Mouse (Mus musculus) liver, embryonic 16.5 days (tissue): ENCODE results near the gene Ces2b. TPM values are rescaled to one million over a fixed set of nuclear protein-coding genes. Genes with fewer than 3 reads are reported as not detected.
A peak's percentile ranks its signal among the peaks of the same experiment; 100 is the strongest.
"Not testable (repeated sequence)": the region's sequence is repeated elsewhere in the genome, so short reads cannot be mapped to it uniquely, and the experiment has no call there.

Experiments
- ATAC-seq: fragments of 200-750 bp; cut with Nextera tagmentation; 2 replicates; pipeline ENCODE4 v1.8.0; 2017; ENCODE audit warnings: low read depth, mild to moderate bottlenecking, moderate number of reproducible peaks, moderate library complexity
- H3K27ac ChIP-seq: fragments of 300-500 bp; sonication (generic); 2 replicates; pipeline ENCODE4 v1.5.1; 2014; ENCODE audit warnings: mild to moderate bottlenecking, low read length
- H3K27me3 ChIP-seq: fragments of 300-500 bp; sonication (generic); 2 replicates; pipeline ENCODE4 v1.6.1; 2014; ENCODE audit warnings: low read depth, low read length, mixed read lengths; ENCODE audit not compliant: control insufficient read depth, insufficient read depth
- H3K36me3 ChIP-seq: fragments of 300-500 bp; sonication (generic); 2 replicates; pipeline ENCODE4 v1.6.1; 2014; ENCODE audit warnings: mild to moderate bottlenecking; ENCODE audit not compliant: control insufficient read depth, insufficient read depth
- H3K4me1 ChIP-seq: fragments of 300-500 bp; sonication (generic); 2 replicates; pipeline ENCODE4 v1.6.1; 2014; ENCODE audit warnings: low read depth, low read length, mixed read lengths; ENCODE audit not compliant: control insufficient read depth
- H3K4me2 ChIP-seq: fragments of 300-500 bp; sonication (generic); 2 replicates; pipeline ENCODE4 v1.6.1; 2014; ENCODE audit warnings: low read depth, low read length, mixed read lengths
- H3K4me3 ChIP-seq: fragments of 300-500 bp; sonication (generic); 2 replicates; pipeline ENCODE4 v1.5.1; 2014; ENCODE audit warnings: low read depth, mild to moderate bottlenecking, low read length
- H3K9ac ChIP-seq: fragments of 300-500 bp; sonication (generic); 2 replicates; pipeline ENCODE4 v1.6.1; 2014; ENCODE audit warnings: low read depth, low read length
- H3K9me3 ChIP-seq: fragments of 300-500 bp; sonication (generic); replicated peaks from 2 replicates; pipeline ENCODE4 v1.6.1; 2016; ENCODE audit warnings: low read length; ENCODE audit not compliant: control insufficient read depth
- WGBS: fragments of 180-500 bp; shearing (Covaris S2); extraction: QIAGEN DNeasy Blood & Tissue Kit; methylation state at CpG from one replicate; pipeline ENCODE4 v1.1.7; 2014; ENCODE audit not compliant: insufficient replicate concordance; 5-methylcytosine and 5-hydroxymethylcytosine counted together
- polyA plus RNA-seq: library from polyadenylated mRNA; unstranded; fragments of >200 nt; fragmentation: Nextera tagmentation; extraction: Ambion mirVana; gene quantifications from 2 replicates; pipeline ENCODE4 v1.2.1, GENCODE M21; 2015

Ces2b gene
- polyA plus RNA-seq, 1 experiment from 2014 or later: 0.48 TPM

GRCm38 (mm10) chr8:104828221-104828620 lies 3.2 kb upstream of the Ces2b start:
- 39% methylated on average over 3 of the region's 3 CpGs for WGBS
- no peaks in the 10 kb centered on the region for H3K4me1 ChIP-seq
- no peak for ATAC-seq
- H3K27me3 ChIP-seq: no peaks in the 10 kb centered on the region
- no peaks in the 10 kb centered on the region for H3K9me3 ChIP-seq
- H3K4me3 ChIP-seq: no peak overlapping the region
- no peak overlapping the region for H3K27ac ChIP-seq
- no peak overlapping the region for H3K4me2 ChIP-seq
- H3K9ac ChIP-seq: no peak overlapping the region
- H3K36me3 ChIP-seq: no peaks in the 10 kb centered on the region

DNA sequence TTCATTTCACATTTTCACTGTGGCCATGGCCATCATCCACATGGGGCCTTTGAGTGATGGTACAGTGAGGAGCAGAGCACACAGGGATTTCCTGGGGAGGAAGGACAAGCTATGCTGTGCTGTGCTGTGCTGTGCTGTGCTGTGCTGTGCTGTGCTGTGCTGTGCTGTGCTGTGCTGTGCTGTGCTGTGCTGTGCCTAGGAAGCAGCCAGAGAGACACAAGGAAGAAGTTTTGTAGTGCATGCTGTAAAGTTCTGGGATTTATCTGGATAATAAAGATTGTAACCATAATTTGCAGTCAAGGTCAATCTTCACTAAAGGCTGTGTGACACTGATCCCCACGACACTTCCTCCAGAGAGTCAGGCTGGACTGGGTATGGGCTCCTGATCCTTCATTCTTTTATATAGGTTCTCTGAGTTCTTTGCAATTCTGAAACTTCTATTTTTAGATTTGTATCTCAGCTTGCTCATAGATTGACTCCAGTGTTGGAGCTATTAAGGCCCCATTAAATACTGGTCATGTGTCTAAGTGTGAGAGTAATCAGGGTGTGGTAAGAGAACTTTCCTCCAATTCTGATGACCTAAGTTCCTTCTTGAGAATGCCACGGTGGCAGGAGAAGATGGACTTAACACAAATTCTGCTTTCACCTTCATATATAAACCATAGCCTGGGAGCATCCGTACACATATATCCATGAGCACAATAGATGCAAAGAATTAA lies 10.1 kb downstream of the Ces2b start:
- Histone ChIP-seq H3K36me3 (no peaks in the 10 kb centered on the region), H3K9me3 (no peaks in the 10 kb centered on the region), H3K4me1 (no peaks in the 10 kb centered on the region), H3K9ac (no peak overlapping the region), H3K4me2 (no peak overlapping the region), H3K27ac (no peak overlapping the region), H3K4me3 (no peak overlapping the region), H3K27me3 (no peaks in the 10 kb centered on the region)
- 57% methylated on average over 3 of the region's 3 CpGs for WGBS
- no peak for ATAC-seq

GRCm38 (mm10) chr8:104846831-104847230 lies 15.5 kb downstream of the Ces2b start, which contains the start of gene Ces2c:
Ces2c (plus strand) TSS chr8:104847068.
- Histone ChIP-seq H3K9me3 (no peaks in the 10 kb centered on the region), H3K27me3 (no peaks in the 10 kb centered on the region), H3K4me1 (no peaks in the 10 kb centered on the region), H3K36me3 (no peaks in the 10 kb centered on the region), H3K4me3 (no peak within 1 kb of the TSS), H3K27ac (no peak within 1 kb of the TSS), H3K4me2 (no peak within 1 kb of the TSS), H3K9ac (no peak within 1 kb of the TSS)
- WGBS: 54% methylated on average over 3 of the region's 3 CpGs
- ATAC-seq: no peak

DNA sequence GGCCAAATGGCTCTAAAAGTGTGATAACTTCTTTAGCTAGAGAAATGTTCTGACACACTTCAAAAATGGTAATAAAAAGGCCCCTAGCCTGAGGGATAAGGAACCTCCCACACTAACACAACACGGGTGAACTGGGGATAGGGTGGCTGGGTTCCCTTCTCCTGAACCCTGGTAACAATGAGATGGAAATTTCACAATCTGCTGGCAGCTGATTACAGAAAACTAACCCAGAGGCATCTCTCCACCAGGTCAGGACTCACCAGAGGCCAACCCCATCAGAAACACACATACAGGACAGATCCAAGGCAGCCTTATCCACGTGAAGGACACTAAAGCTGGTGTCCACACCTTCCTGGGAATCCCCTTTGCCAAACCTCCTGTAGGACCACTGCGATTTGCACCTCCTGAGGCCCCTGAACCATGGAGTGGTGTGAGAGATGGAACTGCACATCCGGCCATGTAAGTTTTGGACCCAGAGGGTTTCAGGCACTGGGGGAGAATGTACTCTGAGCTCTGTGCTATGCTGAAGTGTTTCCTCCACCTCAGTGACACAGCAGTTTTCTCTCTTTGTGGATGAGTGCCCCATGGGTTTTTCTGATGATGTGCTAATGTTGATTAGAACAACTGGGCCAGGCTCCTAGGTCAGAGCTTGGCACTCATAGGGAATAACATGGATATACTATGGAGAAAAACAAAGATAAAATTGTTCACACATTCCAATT lies 16.5 kb downstream of the Ces2b start:
- H3K4me2 ChIP-seq: no peak overlapping the region
- H3K27ac ChIP-seq: no peak overlapping the region
- ATAC-seq: no peak
- no peak overlapping the region for H3K9ac ChIP-seq
- 37% methylated on average over 4 of the region's 4 CpGs for WGBS
- H3K27me3 ChIP-seq: no peaks in the 10 kb centered on the region
- no peak overlapping the region for H3K4me3 ChIP-seq
- H3K36me3 ChIP-seq: no peaks in the 10 kb centered on the region
- H3K4me1 ChIP-seq: no peaks in the 10 kb centered on the region
- no peaks in the 10 kb centered on the region for H3K9me3 ChIP-seq

DNA sequence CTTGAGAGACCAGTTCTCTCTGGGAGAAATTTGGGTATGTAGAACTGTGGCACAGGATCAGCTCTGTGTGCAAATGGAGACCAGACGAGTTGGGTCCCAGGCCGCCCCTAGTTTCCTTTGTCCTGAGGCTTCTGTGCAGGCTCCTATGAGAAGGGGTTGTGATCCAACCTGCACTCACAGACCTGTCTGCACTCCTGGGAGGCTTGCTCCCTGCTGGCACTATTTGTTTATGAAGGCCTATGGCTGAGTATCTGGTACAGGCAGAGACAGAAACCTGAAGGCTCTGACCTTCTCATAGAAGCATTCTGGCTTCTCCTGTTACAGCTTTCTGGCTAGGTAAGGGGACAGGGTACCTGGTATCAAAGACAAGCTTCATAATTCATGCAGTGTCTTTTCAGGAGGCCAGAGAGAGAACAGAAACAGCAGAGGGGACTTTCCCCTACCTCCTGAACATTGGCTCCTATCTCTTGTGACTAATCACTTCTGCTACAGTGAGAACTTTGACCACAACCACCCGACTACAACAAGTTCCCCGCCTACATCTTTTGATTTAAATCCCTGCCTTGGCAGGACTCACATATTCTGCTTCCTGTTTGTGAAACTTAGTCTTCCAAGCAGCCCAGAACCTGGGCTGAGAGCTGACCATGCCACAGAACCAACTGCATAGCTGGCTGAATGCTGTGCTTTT lies 35.6 kb downstream of the Ces2b start:
- WGBS: no CpG with 5 or more reads among the region's 4 CpGs
- H3K36me3 ChIP-seq: not testable (repeated sequence)
- ATAC-seq: peak; percentile 59; the same call in 1 of the 2 replicates

DNA sequence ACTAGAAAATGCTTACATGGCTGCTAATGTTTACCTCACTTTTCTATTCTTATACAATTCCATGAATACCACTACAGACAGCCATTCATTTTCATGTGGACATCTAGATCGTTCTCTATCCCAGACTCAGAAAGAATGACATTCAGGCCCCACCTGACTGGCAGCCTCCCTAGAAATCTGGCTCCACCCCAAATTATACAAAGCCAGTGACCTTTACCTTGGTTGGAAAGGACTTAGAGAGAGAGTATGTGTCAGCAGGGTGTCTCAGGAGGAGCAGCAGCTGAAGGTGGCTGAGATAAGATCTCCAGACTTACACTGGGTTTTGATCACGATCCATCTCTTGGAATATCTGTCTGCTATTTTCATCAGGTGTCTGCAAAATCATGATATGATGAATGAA lies 37.5 kb downstream of the Ces2b start:
- not testable (repeated sequence) for H3K27ac ChIP-seq, ATAC-seq, H3K9ac ChIP-seq, H3K9me3 ChIP-seq, H3K36me3 ChIP-seq, H3K4me1 ChIP-seq, H3K4me2 ChIP-seq, H3K27me3 ChIP-seq, H3K4me3 ChIP-seq
- no CpG with 5 or more reads among the region's 2 CpGs for WGBS

More for the DNA sequence above, 35.6 kb downstream of the Ces2b start:
- H3K4me1 ChIP-seq, H3K9me3 ChIP-seq, H3K4me2 ChIP-seq, H3K27ac ChIP-seq, H3K9ac ChIP-seq, H3K4me3 ChIP-seq, H3K27me3 ChIP-seq: not testable (repeated sequence)

GRCm38 (mm10) chr8:104886223-104886926 lies 55.0 kb downstream of the Ces2b start:
- not testable (repeated sequence) for H3K9me3 ChIP-seq, H3K36me3 ChIP-seq, H3K4me1 ChIP-seq, H3K4me3 ChIP-seq, H3K9ac ChIP-seq, H3K27me3 ChIP-seq, H3K4me2 ChIP-seq, H3K27ac ChIP-seq
- ATAC-seq: peak; percentile 55; the same call in 1 of the 2 replicates
- WGBS: no CpG with 5 or more reads among the region's 4 CpGs
